Mouse (Mus musculus) erythroblast, embryonic 14.5 days (primary cell): Measurements from ENCODE around the gene Pnkp.

Experiments
- GATA1 ChIP-seq: IDR thresholded peaks from 2 replicates; pipeline ENCODE4 v1.6.1; 2012; ENCODE audit warnings: low read length, inconsistent platforms, mixed read lengths
- TAL1 ChIP-seq: IDR thresholded peaks from 3 replicates; pipeline ENCODE4 v1.6.1; 2012; ENCODE audit warnings: low read length, inconsistent platforms, mixed read lengths

DNA sequence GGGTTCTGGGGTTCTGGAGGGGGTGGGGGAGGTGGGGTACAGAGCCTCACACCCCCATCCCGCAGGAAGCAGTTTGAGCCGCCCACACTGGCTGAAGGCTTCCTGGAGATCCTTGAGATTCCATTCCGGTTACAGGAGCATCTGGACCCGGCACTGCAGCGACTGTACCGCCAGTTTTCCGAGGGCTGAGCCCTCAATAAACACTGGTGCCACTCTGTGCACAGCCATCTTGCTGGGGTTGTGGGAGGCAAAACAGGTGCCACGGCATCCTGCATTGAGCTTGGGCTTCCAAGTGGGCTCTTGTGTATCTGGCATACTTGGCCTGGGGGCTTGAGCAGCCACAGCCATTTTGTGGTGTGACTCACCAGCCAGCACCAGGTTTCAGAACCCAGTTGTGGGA is 5.5 kb downstream of the Pnkp start:
- TF ChIP-seq TAL1 (no peak), GATA1 (no peak)
